Mouse (Mus musculus) ZHBTc4 (cell line): ENCODE results near the gene Syncrip.

Experiments used
- DNase-seq: peaks from one replicate; pipeline ENCODE4 v3.0.0-alpha.2; 2011; ENCODE audit warnings: low read depth, low spot score

The Syncrip gene

GRCm38 (mm10) chr9:88482230-88482828 lies at the start of gene Syncrip:
Gene Syncrip, minus strand, starts transcription at chr9:88482574.
- DNase-seq: peak; percentile 98

GRCm38 (mm10) chr9:88529979-88530580 lies 47.7 kb upstream of the Syncrip start:
- DNase-seq: no peak

DNA sequence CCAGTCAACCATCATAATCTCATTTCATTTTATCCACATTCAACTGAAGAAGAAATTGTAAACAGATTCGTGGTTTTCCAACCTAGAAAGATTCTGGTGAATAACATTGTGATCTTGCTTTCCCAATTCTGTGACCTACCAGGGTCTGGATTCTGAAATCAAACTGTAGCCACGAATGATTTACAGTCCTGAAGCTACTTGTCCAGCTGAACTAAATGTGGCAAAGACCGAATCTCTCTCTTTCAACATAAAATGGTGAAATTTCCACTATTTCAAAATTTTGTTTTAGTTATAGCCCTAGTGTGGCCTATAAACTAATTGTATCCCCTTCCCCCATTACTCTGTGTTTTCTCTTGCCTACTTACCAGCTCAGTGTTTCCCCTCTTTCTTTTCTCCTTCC lies 47.2 kb upstream of the Syncrip start:
- no peak for DNase-seq

DNA sequence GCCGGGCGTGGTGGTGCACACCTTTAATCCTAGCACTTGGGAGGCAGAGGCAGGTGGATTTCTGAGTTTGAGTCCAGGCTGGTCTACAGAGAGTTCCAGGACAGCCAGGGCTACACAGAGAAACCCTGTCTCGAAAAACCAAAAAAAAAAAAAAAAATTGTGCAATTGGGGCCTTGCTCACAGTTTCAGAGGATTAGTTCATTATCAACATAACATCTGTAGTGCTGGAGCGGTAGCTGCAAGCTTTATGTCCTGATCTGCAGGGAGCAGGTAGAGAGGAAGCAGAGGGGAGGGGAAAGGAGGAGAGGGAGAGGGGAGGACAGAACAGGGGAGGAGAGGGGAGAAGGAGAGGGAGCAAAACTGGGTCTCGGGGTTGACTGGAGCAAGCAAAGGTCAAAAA lies 46.4 kb upstream of the Syncrip start:
- no peak for DNase-seq

GRCm38 (mm10) chr9:88527956-88528355 lies 45.6 kb upstream of the Syncrip start:
- DNase-seq: no peak

DNA sequence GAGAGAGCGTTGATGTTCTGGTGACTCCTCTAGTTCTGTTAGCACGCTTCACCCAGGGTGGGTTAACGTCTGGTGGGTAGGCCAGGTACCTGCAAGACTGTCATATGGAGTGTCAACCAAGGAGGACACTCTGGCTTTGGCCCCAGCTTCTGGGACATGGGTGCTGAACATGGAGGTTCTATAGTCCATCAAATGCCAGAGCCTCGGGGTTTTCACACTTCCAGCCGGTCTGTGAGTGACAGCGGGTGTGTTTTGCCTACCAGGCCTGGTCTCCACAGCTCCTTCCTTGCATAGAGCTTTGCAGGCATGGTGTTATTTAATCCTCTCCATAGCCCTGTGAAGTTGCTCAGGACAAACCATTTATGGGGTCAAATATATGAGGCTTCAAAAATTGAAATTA lies 43.0 kb upstream of the Syncrip start:
- no peak for DNase-seq

DNA sequence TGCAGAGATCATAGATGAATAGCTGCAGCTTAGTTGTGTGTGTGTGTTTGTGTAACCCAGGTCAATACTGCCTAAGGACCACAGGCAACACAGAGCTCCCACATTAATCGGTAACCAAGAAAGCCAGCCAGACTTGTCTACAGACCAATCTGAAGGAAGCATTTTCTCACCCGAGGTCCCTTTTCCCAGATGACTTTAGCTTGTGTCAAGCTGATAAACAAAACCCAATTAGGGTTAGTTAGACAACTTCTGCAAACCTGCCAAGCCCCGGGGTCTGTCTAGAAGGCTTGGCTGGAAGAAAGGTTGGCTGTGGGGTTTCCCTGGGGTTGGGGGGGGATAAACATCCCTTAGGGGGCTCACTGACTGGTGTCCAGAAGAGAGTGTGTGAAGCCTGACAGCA lies 42.4 kb upstream of the Syncrip start:
- no peak for DNase-seq

- no peak for DNase-seq
These were observed 42.0 kb upstream of the Syncrip start for GRCm38 (mm10) chr9:88524367-88524766.

DNA sequence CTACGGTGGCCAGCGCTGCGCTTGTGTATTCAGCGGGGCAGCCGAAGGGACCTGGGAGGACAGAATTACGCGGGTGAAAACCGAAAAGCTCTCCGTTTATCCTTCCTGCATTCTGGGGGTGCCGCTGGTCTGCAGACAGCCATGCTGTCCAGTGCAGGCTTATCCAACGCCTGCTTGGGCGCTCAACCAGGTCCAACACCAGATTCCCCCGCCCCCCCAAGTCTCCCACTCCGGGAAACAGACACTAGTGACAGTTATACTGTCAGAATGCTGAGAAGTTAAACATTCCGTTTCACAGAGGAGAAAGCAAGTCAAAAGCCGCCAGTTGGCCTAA lies 40.9 kb upstream of the Syncrip start:
- DNase-seq: no peak

DNA sequence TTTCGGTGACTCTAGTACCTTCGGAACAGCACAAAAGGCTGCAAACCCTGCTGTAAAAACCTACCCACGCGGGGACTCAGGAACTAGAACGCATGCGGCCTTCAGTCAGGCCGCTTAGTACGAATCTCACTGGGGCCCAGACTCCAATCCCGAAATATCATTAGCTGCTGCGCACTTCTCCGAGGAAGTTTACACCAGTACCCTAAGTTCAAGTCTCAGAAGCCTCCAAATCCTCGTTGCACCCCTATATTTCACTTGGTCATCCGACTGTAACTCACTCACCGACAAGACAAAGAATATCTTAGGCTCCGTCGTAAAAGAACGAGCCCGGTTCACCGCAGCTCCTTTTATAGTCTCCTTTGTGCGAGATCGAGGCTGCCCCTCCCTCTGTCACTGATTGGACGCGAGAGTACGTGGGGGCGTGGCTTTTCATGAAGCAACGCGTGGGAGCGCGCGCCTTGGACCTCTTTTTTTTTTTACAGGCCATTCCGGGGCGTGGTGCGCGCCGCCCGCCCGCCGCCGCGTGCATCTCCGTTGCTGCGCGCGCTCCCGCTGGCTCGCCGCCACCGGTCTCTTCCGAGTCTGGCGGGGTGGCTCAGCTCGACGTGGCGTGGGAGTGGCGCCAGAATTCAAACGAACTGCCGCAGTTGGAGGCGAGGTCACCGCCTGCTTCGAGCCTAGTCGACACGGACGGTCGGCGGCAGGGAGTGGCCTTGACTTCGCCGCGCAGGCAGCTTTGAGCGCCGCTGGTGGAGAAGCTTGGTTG lies 40.4 kb upstream of the Syncrip start:
- peak; percentile 99 for DNase-seq

GRCm38 (mm10) chr9:88521961-88522568 lies 39.7 kb upstream of the Syncrip start:
- DNase-seq: peak; percentile 33

GRCm38 (mm10) chr9:88520849-88521483 lies 38.6 kb upstream of the Syncrip start:
- DNase-seq: peak; percentile 62

DNA sequence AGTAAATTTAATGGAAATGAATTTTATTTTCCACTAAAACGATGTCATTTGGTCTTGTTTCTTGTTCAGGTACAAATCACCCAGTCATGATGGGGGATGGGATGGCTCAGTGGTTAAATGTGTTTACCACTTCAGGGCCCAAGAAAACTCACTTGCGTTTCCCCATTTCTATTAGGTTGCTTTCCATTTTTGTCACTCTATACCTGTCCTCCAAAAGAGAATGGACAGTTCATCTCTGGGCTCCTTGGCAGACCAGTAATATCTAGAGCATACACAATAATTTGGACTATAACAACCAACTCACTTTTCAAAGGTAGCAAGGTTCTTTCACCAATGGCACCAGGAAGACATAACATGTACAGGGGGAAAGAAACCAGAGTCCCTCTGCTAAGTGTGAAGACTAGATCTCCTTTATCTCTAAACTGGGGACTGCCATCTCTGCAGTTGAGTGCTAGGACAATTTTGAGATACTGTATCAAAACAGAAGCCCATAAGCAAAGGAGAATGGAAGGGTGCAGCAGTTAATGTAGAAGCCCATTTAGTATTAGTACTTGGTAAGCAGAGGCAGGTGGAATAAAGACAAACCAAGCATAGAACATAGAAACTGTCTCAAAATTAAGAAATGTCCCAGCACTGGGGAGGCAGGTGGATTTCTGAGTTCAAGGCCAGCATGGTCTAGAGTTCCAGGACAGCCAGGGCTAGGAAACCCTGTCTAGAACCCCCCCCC lies 37.9 kb upstream of the Syncrip start:
- peak; percentile 83 for DNase-seq

DNA sequence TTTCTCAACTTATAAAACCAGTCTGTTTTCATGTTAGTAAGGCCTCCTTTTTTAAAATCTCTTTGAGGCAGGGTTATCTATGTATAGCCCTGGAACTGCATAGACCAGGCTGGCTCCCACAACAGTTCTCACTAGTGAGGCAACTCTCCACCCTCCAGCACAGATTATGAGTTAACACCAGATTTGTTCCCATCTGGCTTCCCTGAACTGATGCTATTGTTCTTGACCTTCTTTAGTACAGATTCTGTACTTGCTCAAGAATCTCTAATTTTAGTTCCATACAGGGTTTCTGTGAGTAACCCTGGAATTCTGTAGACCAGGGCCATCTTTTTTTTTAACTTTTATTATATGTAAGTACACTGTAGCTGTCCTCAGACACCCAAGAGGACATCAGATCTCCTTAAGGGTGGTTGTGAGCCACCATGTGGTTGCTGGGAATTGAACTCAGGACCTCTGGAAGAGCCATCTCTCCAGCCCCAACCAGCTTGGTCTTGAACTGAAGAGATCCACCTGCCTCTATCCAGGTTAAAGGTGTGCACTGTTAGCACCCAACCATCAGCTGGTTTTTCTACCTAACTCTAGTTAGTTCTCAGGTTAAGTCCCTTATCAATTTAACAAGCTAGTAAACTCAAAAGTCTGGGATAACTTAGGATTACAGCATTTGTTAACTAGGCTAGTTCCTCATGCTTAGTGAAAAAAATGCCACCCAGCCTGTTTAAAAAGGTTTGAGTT lies 37.2 kb upstream of the Syncrip start:
- peak; percentile 77 for DNase-seq

- no peak for DNase-seq
These were observed 34.1 kb upstream of the Syncrip start for GRCm38 (mm10) chr9:88516361-88516995.

- no peak for DNase-seq
These were observed 33.2 kb upstream of the Syncrip start for GRCm38 (mm10) chr9:88515546-88515945.

DNA sequence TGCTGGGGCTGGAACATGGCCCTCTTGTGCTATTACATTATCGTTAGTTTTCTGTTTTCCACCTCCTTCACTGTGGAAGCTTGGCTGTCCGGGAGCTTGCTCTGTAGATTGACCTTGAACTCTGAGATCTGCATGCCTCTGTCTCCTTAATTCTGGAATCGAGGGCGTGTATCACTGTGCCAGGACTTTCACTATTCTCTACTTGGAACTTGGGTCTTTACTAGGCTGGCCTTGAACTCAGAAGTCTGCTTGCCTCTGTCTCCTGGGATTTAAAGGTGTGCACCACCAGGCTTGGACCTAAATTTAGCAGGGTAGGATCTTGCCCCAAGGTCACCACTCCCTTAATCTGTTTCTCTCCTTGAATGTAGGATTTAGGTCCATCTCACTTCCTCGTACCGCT lies 19.5 kb upstream of the Syncrip start:
- peak; percentile 41 for DNase-seq

DNA sequence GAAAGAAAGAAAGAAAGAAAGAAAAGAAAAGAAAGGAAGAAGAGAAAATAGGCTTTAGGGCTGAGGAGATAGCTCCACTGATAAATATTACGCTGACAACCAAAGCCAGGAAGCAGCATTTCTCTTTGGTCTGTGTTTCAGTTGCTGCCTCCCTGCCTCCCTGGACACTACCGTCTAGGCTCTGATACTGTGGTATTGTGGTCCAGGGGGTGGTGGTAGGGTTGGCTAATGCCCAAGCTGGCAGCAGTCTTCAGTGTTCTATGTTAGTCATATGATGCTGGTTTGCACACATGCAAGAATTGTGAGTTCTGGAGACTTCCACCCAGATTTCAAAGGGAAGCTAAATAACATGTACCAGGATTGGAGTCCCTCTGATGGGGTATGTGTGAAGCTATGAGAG lies 17.7 kb upstream of the Syncrip start:
- DNase-seq: no peak

DNA sequence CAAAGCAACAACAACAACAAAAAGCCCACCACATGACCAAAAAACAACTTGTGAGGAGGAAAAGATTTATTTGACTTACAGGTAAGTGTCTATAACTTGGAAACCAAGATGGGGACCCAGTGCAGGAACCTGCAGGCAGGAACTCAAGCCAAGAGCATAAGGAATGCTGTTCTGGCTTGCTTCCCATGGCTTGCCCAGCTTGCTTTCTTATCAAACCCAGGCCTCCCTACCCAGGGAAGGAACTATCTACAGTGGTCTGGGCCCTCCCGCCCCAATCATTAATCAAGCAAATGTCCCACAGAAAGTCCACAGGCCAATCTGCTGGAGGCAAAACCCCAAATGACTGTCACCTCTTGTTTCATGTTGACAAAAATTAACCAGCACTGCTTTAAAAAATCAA lies 10.1 kb upstream of the Syncrip start:
- no peak for DNase-seq

- peak; percentile 40 for DNase-seq
These were observed 2.2 kb upstream of the Syncrip start for GRCm38 (mm10) chr9:88484531-88484930.
